Comparison of ENCODE assay signal across 7 mouse cellular contexts in the genomic region with DNA sequence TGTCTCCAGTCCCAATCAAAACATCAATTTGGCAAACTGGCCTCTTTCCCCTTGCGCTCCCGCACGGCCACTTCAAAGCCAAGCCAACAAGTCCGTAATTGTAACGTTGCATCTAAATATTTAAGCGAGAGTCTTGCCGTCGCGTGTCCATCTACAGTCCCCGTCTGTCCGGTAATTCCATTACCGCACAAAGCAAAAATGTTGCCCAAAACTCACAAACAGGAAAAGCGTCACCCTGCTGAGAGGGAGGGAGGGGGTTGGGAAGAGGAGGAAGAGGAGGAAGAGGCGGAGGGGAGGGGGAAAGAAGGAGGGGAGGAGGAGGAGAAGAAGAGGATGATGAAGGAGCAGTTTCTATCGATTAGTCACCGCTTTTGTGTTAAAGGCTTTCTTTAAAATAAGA. TPM values are rescaled to one million over a fixed set of nuclear protein-coding genes. Genes with fewer than 3 reads are reported as not detected.
A peak's percentile ranks its signal among the peaks of the same experiment; 100 is the strongest.
DNase-seq lines count a peak whose midpoint lies in the region; ATAC-seq lines count a peak whose summit lies in the region.

No protein-coding gene starts in this region.

- H3K27me3 ChIP-seq in lung, embryonic 16.5 days (ENCODE audit: control insufficient read depth, insufficient read depth, low read depth, low read length): peaks cover 90% of the 10 kb centered on the region
- peaks cover 84% of the 10 kb centered on the region for H3K27me3 ChIP-seq in forebrain, embryonic 11.5 days (ENCODE audit: control insufficient read depth, insufficient read depth, low read length)
- H3K27me3 ChIP-seq in limb, embryonic 13.5 days: peaks cover 94% of the 10 kb centered on the region

- peak overlapping the region; percentile 41; the same call in 1 of the 2 replicates for H3K4me2 ChIP-seq in lung, embryonic 16.5 days (ENCODE audit: low read depth, low read length)
- H3K4me2 ChIP-seq in forebrain, embryonic 11.5 days (ENCODE audit: low read depth, low read length, severe bottlenecking): peak overlapping the region; percentile 74
- peak overlapping the region; percentile 66 for H3K4me2 ChIP-seq in limb, embryonic 13.5 days (replicated peaks)

- H3K4me3 ChIP-seq in lung, embryonic 16.5 days (ENCODE audit: low read length): peak overlapping the region; percentile 33
- H3K4me3 ChIP-seq in forebrain, embryonic 11.5 days (ENCODE audit: low read depth, low read length): peak overlapping the region; percentile 28
- peak overlapping the region; percentile 41 for H3K4me3 ChIP-seq in limb, embryonic 13.5 days

- no peak for DNase-seq in lung, postnatal 25 days (ENCODE audit: low spot score)
- DNase-seq in forebrain, embryonic 11.5 days (ENCODE audit: low spot score): peak; percentile 71
- DNase-seq in ovary, postnatal 14 days (ENCODE audit: low spot score): no peak
- DNase-seq in layer of hippocampus, adult 11-12 months (ENCODE audit: low spot score): no peak
- no peak for DNase-seq in thymus, adult 18-20 months

- ATAC-seq in lung, embryonic 16.5 days (ENCODE audit: low read depth): no peak
- ATAC-seq in forebrain, embryonic 11.5 days (replicated peaks; ENCODE audit: low FRiP score): peak; percentile 42; the same call in 1 of the 2 replicates
- no peak for ATAC-seq in limb, embryonic 13.5 days (ENCODE audit: low FRiP score, low read depth)

- H3K4me1 ChIP-seq in lung, embryonic 16.5 days (replicated peaks; ENCODE audit: control insufficient read depth, insufficient read depth, low read length): no peaks in the 10 kb centered on the region; the same call in 1 of the 2 replicates
- peaks cover 15% of the 10 kb centered on the region for H3K4me1 ChIP-seq in forebrain, embryonic 11.5 days (replicated peaks; ENCODE audit: control insufficient read depth, insufficient read depth, low read length)
- H3K4me1 ChIP-seq in limb, embryonic 13.5 days: peaks cover 12% of the 10 kb centered on the region

- H3K9me3 ChIP-seq in lung, embryonic 16.5 days (ENCODE audit: control insufficient read depth, low read length): no peaks in the 10 kb centered on the region
- no peaks in the 10 kb centered on the region for H3K9me3 ChIP-seq in forebrain, embryonic 11.5 days (ENCODE audit: control insufficient read depth, low read length)
- no peaks in the 10 kb centered on the region for H3K9me3 ChIP-seq in limb, embryonic 13.5 days

- H3K27ac ChIP-seq in lung, embryonic 16.5 days (ENCODE audit: low read length): no peak overlapping the region
- no peak overlapping the region for H3K27ac ChIP-seq in forebrain, embryonic 11.5 days (ENCODE audit: low read depth, low read length)
- H3K27ac ChIP-seq in limb, embryonic 13.5 days: no peak overlapping the region

- H3K9ac ChIP-seq in lung, embryonic 16.5 days (ENCODE audit: low read length): no peak overlapping the region
- no peak overlapping the region; the same call in 1 of the 2 replicates for H3K9ac ChIP-seq in forebrain, embryonic 11.5 days (ENCODE audit: low read length)
- no peak overlapping the region for H3K9ac ChIP-seq in limb, embryonic 13.5 days

- no peaks in the 10 kb centered on the region for H3K36me3 ChIP-seq in lung, embryonic 16.5 days (ENCODE audit: control insufficient read depth, insufficient read depth, low read length)
- H3K36me3 ChIP-seq in forebrain, embryonic 11.5 days (ENCODE audit: control insufficient read depth, insufficient read depth, low read length): no peaks in the 10 kb centered on the region
- no peaks in the 10 kb centered on the region for H3K36me3 ChIP-seq in limb, embryonic 13.5 days

- under 1% methylated on average over 16 of the region's 16 CpGs for WGBS in lung, embryonic 16.5 days
- under 1% methylated on average over 16 of the region's 16 CpGs for WGBS in forebrain, embryonic 11.5 days
- under 1% methylated on average over 16 of the region's 16 CpGs for WGBS in limb, embryonic 13.5 days

RNA-seq across cellular contexts. Expression of gene Pax3, which starts 7.9 kb away (rescaled TPM):
- not detected in 2 replicates for polyA plus RNA-seq in lung, embryonic 16.5 days (2015; fragmentation: Nextera tagmentation; extraction: Ambion mirVana)
- polyA plus RNA-seq in forebrain, embryonic 11.5 days (2014; fragmentation: Nextera tagmentation; extraction: Ambion mirVana): 4.4 and 4.7 TPM in 2 replicates
- 0.95 and 1.1 TPM in 2 replicates for polyA plus RNA-seq in limb, embryonic 13.5 days (2015; fragmentation: Nextera tagmentation; extraction: Ambion mirVana)
